Comparison of ENCODE assay signal across 9 mouse cellular contexts in the genomic region with DNA sequence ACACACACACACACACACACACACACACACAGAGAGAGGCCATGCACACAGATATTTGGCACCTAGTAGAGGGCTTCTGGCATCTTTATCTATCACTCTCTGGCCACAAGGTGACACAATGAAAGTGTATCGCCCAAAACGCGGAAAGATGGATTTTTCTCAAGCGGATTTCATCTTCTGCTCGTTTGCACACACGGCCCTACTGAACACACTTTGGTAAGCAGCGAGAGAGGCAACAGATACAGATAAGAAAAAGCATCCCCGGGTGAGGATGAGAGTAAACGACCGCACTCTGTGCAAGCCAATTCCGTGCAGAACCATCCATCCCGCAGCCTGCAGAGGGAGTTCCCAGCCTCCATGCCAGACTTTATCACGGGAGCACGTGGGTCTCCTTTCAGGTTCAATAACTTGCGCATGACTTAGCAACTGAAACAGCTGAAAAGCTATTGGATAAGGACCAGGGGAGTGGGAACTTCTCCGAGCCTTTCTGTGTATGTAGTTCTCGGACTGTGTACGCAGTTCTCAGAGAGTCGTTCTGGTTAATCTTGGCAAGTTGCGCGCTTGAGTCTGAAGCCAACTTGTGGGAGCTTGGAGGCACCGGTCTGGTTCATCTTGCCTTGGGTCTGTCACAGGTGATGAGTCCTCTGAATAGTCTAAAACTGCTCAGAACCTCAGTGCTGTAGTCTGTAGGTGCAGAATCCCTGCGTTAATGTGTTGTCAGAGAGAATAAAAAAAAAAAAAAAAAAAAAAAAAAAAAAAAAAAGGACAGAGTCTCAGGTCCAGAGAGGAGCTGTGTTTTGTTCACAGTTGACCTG.
DNase-seq lines count a peak whose midpoint lies in the region; ATAC-seq and TF ChIP-seq lines count a peak whose summit lies in the region.
"Had no signal": no experiment of that assay in that cellular context is flagged by ENCODE, and none has a peak within 500 bp of the region (broad histone marks: within the 10 kb centered on the region; RNA-seq: fewer than 3 reads in every experiment).

No protein-coding gene starts in this region.

- peak; percentile 30; the same call in 1 of the 2 replicates for TF ChIP-seq CTCF in brain, embryonic 14.5 days (IDR thresholded peaks at IDR 0.05; ENCODE audit: borderline replicate concordance, extremely low read depth, insufficient read depth, insufficient read length)

- no peaks in the 10 kb centered on the region for H3K4me1 ChIP-seq in kidney, embryonic 14.5 days (ENCODE audit: control insufficient read depth, insufficient read depth, low read length)
- peaks cover 17% of the 10 kb centered on the region; the same call in 1 of the 2 replicates for H3K4me1 ChIP-seq in forebrain, embryonic 15.5 days
- H3K4me1 ChIP-seq in intestine, embryonic 16.5 days (ENCODE audit: control insufficient read depth, insufficient read depth, low read length): no peaks in the 10 kb centered on the region
- H3K4me1 ChIP-seq: embryonic facial prominence, embryonic 12.5 days had no signal

- peak; percentile 51 for DNase-seq in kidney, adult 18-20 months
- peak; percentile 94 for DNase-seq in brain, embryonic 14.5 days (ENCODE audit: low read depth)
- DNase-seq in retina, postnatal 7 days (ENCODE audit: low read depth, low spot score): peak; percentile 43
- DNase-seq in thymus, postnatal 0 days (ENCODE audit: low spot score): no peak
- DNase-seq in frontal cortex, postnatal 14 days (ENCODE audit: low spot score in 2 of 2): no peak

- H3K36me3 ChIP-seq in kidney, embryonic 14.5 days (ENCODE audit: control insufficient read depth, insufficient read depth, low read length): no peaks in the 10 kb centered on the region
- no peaks in the 10 kb centered on the region for H3K36me3 ChIP-seq in forebrain, embryonic 15.5 days
- H3K36me3 ChIP-seq in intestine, embryonic 16.5 days (ENCODE audit: control insufficient read depth, insufficient read depth, low read length): no peaks in the 10 kb centered on the region
- H3K36me3 ChIP-seq: embryonic facial prominence, embryonic 12.5 days had no signal

- H3K27ac ChIP-seq in kidney, embryonic 14.5 days (ENCODE audit: low read depth, low read length): no peak overlapping the region
- H3K27ac ChIP-seq in forebrain, embryonic 15.5 days (replicated peaks): peak overlapping the region; percentile 72
- H3K27ac ChIP-seq in intestine, embryonic 16.5 days (ENCODE audit: low read length): no peak overlapping the region
- H3K27ac ChIP-seq: embryonic facial prominence, embryonic 12.5 days had no signal

- H3K9ac ChIP-seq in kidney, embryonic 14.5 days (ENCODE audit: low read depth, low read length): no peak overlapping the region
- peak overlapping the region; percentile 36 for H3K9ac ChIP-seq in forebrain, embryonic 15.5 days (replicated peaks)
- H3K9ac ChIP-seq in intestine, embryonic 16.5 days (ENCODE audit: low read depth, low read length): no peak overlapping the region
- H3K9ac ChIP-seq: embryonic facial prominence, embryonic 12.5 days had no signal

- no peak overlapping the region for H3K4me3 ChIP-seq in kidney, embryonic 14.5 days (ENCODE audit: low read length)
- peak overlapping the region; percentile 17 for H3K4me3 ChIP-seq in forebrain, embryonic 15.5 days
- H3K4me3 ChIP-seq in intestine, embryonic 16.5 days (ENCODE audit: low read length): no peak overlapping the region
- H3K4me3 ChIP-seq: embryonic facial prominence, embryonic 12.5 days had no signal

- no peaks in the 10 kb centered on the region for H3K27me3 ChIP-seq in kidney, embryonic 14.5 days (ENCODE audit: control insufficient read depth, insufficient read depth, low read length)
- H3K27me3 ChIP-seq in forebrain, embryonic 15.5 days: no peaks in the 10 kb centered on the region
- no peaks in the 10 kb centered on the region for H3K27me3 ChIP-seq in intestine, embryonic 16.5 days (replicated peaks; ENCODE audit: control insufficient read depth, insufficient read depth, low read length)
- H3K27me3 ChIP-seq: embryonic facial prominence, embryonic 12.5 days had no signal

- no peak for TF ChIP-seq POLR2A in brain, embryonic 14.5 days (IDR thresholded peaks at IDR 0.05; ENCODE audit: borderline replicate concordance, extremely low read depth, insufficient read depth, insufficient read length, poor library complexity, severe bottlenecking)

- no peaks in the 10 kb centered on the region for H3K9me3 ChIP-seq in kidney, embryonic 14.5 days (ENCODE audit: control insufficient read depth, low read length)
- no peaks in the 10 kb centered on the region for H3K9me3 ChIP-seq in forebrain, embryonic 15.5 days
- H3K9me3 ChIP-seq in intestine, embryonic 16.5 days (ENCODE audit: control insufficient read depth, low read length): no peaks in the 10 kb centered on the region
- H3K9me3 ChIP-seq: embryonic facial prominence, embryonic 12.5 days had no signal

- no peak; the same call in 1 of the 2 replicates for ATAC-seq in kidney, embryonic 14.5 days (ENCODE audit: low FRiP score, low TSS enrichment)
- peak; percentile 92 for ATAC-seq in forebrain, embryonic 15.5 days (replicated peaks)
- peak; percentile 55 for ATAC-seq in intestine, embryonic 16.5 days

- 81% methylated on average over 23 of the region's 23 CpGs for WGBS in kidney, embryonic 14.5 days
- WGBS in forebrain, embryonic 15.5 days: 39% methylated on average over 23 of the region's 23 CpGs
- 62% methylated on average over 23 of the region's 23 CpGs for WGBS in intestine, embryonic 16.5 days

- no peak overlapping the region for H3K4me2 ChIP-seq in kidney, embryonic 14.5 days (replicated peaks; ENCODE audit: low read depth, low read length)
- peak overlapping the region; percentile 46 for H3K4me2 ChIP-seq in forebrain, embryonic 15.5 days (replicated peaks)
- H3K4me2 ChIP-seq in intestine, embryonic 16.5 days (ENCODE audit: low read depth, low read length): peak overlapping the region; percentile 34; the same call in 1 of the 2 replicates
- H3K4me2 ChIP-seq: embryonic facial prominence, embryonic 12.5 days had no signal

Comparison
In these comparisons a context has a peak if more than half of its experiments do, and no peak if none do; other contexts are left out.
1. DNase-seq: peak in kidney, adult 18-20 months (single experiment), brain, embryonic 14.5 days (single experiment) and retina, postnatal 7 days (single experiment); none in thymus, postnatal 0 days (single experiment) and frontal cortex, postnatal 14 days (0 of 2).